Mouse (Mus musculus) mammary gland, adult 2 months (tissue): ENCODE results near the gene Tm6sf1. TPM values are rescaled to one million over a fixed set of nuclear protein-coding genes. Genes with fewer than 3 reads are reported as not detected.

Source experiments
- polyA plus RNA-seq: library from polyadenylated mRNA; depleted of rRNA; stranded (reverse); fragments of >200 nt; gene quantifications from 2 replicates; pipeline ENCODE4 v1.2.3, GENCODE M21; 2012; ENCODE audit warnings: low replicate concordance; rRNA removed

The Tm6sf1 gene
- 86.1 and 101 TPM in 2 replicates for polyA plus RNA-seq

DNA sequence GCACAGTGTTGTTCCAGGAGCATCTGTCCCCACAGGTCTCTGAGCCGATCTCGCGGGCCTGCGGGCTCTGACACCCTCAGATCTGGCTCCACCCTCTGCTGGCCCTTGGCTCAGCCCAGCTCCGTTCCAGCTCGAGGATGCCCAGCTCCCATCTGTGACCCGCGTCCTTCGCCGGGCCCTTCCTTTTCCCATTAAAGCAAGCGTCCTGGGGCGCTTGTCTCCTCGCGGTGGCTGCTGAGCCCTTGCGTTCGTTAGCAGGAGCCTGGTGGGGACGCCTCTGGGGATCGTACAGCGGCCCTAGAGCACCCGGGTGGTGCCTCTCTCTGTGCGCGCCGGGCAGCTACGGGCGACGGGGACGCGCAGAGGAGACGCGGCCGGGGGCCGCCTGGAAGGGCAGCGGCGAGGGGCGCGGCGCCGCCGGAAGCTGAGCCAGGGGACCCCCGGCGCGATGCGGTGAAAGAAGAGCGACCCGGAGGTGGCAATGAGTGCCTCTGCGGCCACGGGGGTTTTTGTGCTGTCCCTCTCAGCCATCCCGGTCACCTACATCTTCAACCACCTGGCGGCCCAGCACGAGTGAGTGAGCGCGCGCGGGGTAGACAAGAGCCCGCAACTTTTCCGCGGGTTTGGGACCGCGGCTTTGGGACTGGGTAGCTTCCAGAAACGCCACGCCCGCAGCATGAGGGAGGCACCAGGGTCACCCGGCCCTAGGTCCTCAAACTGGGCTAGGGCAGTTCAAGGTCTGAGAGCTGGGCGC, at the start of gene Tm6sf1:
Gene Tm6sf1, plus strand, starts transcription at position 34 of the 754 bp plus-strand sequence.

DNA sequence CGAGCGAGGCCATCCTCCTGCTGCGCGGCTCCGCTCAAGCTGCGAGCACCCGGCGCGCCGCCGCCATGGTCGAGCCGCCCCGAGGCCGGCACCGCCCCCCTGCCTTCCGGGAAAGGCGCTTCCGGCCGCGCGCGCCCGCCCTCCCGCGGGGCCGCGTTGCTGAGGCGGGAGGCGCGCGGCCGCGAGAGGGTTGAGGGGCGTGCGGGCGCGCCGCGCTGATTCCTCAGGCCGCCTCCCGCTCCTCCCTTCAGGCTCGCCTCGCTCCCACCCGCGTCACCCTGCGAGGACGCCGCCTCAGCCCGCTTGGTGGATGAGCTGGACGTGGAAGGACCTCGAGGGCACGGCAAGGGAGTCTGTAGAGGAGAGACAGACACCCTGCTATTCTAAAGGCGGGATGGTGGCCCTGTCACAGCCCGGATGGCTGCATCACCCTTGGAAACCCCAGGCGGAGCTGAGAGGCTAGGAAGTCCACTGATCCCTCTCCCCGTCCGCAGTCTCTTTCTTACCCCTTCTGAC, 29.4 kb upstream of the Tm6sf1 start, which contains the start of gene Btbd1:
Gene Btbd1, minus strand, starts transcription at position 53 of the 516 bp plus-strand sequence.

GRCm38 (mm10) chr7:81855694-81856093, 3.1 kb upstream of the Tm6sf1 start, which contains the start of gene Gm10160:
TSS of gene Gm10160 (minus strand) at chr7:81855794.

Other genes starting within 250 kb of the Tm6sf1 start
- 3.7 and 3.9 TPM in 2 replicates for gene Homer2, start 151.5 kb upstream of the Tm6sf1 start, polyA plus RNA-seq
- gene Ramac, start 96.1 kb upstream of the Tm6sf1 start, polyA plus RNA-seq: 3.7 and 12.7 TPM in 2 replicates
- gene 3110040N11Rik, start 69.5 kb upstream of the Tm6sf1 start, polyA plus RNA-seq: 18.5 and 26.6 TPM in 2 replicates
- gene Btbd1, start 29.6 kb upstream of the Tm6sf1 start, polyA plus RNA-seq: 36.9 and 41.1 TPM in 2 replicates
- not detected in 2 replicates for gene Gm10160, start 3.2 kb upstream of the Tm6sf1 start, polyA plus RNA-seq
- gene Hdgfl3, start 75.5 kb downstream of the Tm6sf1 start, polyA plus RNA-seq: 2.4 and 3.8 TPM in 2 replicates
- gene Bnc1, start 133.3 kb downstream of the Tm6sf1 start, polyA plus RNA-seq: 0.12 and 0.19 TPM in 2 replicates